Mouse (Mus musculus): ENCODE data around the gene Btbd35f6.
"Not testable (repeated sequence)": the region's sequence is repeated elsewhere in the genome, so short reads cannot be mapped to it uniquely, and the experiment has no call there.

The Btbd35f6 gene

DNA sequence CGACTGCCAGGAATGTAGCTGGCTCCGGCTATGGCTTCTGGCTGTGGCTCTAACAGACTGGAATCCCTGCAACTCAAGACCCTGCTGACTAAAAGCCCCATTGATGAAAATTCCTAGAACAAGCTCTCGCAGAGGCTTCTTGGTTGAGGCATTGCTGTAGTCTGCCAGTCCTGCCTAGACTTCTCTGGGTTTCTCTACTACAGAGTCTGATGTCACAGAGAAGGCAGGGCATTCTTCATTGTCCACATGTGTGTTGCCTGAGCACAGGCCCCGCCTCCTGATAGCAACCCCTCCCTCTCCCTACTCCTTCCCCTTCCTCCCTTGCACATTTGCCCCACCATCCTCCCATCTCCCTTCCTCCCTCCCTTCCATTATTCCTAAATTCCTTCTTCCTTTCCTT lies at the start of gene Btbd35f6:
Gene Btbd35f6, minus strand, starts transcription at position 101 of the 400 bp plus-strand sequence.
- DNase-seq (ENCODE audit: low spot score in 2 of 2), result not testable (repeated sequence)

DNA sequence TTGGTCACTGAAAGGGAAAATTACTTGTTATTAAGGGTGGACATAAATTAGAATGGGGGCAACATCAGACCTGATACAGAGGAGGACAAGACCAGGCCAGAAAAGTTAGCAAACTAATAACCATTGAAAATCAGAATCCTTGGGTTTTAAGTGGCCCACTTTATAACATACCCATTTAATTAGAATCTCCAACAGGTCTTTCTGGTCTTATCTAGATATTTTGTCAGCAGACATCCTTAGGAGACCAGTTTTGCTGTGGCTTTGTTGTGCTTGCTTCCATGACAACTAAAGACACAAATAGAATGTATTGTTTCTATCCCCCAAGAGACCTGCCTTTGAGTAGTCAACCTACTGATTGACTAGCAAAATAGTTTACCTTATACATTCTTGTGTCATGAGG lies 30.4 kb upstream of the Btbd35f6 start, which contains the start of gene Gm21870:
Gene Gm21870, minus strand, starts transcription at position 101 of the 400 bp plus-strand sequence.
- not testable (repeated sequence) for DNase-seq (ENCODE audit: low spot score in 2 of 2)

DNA sequence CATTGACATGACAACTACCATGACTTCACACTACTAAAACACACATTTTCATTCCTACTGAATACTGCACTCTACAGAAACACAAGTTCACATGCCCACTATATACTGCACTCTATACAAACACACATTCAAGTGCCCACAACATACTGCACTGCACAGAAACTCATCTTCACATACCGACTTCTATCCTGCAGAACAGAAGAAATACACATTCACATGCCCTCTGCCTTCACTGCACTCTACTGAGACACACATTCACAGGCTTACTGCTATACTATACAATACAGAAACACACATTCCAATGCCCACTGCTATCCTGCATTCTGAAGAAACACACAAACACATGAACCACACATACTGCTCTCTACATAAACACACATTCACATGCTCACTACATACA lies 26.1 kb downstream of the Btbd35f6 start:
- not testable (repeated sequence) for DNase-seq (ENCODE audit: low spot score in 2 of 2)

DNA sequence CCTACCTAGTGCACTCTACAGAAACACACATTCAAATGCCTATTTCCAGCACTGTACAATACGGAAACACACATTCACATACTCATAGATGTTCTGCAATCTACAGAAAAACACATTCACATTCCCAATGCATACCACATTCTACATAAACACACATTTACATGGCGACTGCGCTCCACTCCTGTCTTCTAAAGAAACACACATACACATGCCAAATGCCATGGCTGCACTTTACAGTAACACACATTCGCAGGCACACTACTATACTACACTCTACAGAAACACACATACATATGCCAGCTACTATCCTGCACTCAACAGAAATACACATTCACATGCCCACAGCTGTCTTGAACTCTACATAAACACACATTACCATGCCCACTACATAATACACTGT lies 28.1 kb downstream of the Btbd35f6 start:
- DNase-seq (ENCODE audit: low spot score in 2 of 2), result not testable (repeated sequence)

DNA sequence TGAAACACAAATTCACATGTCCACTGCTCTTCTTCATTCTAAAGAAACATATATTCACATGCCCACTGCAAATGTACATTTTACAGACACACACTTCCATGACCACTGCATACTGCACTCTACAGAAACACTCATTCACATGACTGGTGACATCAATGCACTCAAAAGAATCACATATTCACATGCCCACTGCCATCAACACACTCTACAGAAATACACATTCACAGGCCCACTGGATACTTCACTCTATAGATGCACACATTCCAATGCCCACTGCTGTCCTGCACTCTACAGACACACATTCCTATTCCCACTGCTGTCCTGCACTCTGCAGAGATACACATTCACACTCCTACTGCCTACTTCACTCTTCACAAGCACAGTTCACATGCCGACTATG lies 30.0 kb downstream of the Btbd35f6 start:
- DNase-seq (ENCODE audit: low spot score in 2 of 2), result not testable (repeated sequence)

DNA sequence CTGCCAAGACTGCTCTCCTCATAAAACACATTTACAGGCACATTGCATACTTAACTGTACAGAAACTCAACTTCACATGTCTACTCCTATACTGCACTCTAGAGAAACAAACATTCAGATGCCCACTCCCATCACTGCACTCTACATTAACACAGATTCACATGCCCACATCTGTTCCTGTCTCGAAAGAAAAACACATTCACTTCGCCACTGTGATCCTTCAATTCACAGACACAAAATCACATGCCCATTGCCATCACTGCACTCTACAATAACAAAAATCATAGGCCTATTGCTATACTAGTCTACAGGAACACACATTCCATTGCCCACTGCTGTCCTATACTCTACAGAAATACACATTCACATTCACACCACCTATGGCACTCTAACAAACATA lies 30.9 kb downstream of the Btbd35f6 start:
- DNase-seq (ENCODE audit: low spot score in 2 of 2), result not testable (repeated sequence)
